Mouse (Mus musculus): Measurements from ENCODE around the gene Mindy4b-ps. TPM values are rescaled to one million over a fixed set of nuclear protein-coding genes. Genes with fewer than 3 reads are reported as not detected.

The Mindy4b-ps gene
- polyA plus RNA-seq, 1 experiment from 2014 or later, result 0.21 TPM

DNA sequence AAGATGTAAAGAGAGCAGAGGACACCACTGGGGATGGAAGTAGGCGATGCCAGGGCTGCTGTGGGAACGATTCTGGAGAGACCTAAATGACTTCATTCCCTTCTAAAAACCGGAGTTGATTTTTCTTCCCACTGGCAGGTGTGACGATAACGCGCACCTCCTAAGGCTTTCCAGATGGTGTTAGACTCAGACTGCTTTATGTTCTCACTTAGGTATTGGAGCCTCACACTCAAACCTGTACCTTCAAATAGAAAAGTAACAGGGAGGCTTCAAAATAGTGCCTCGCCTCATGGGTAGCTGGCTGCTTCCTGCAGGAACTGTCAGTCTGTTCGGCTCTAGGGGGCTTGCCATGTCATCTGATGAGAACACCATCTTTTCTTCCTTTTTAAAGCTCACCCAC is 23.9 kb downstream of the Mindy4b-ps start:
- ATAC-seq, result peak; percentile 47; the same call in 1 of the 2 replicates
- Histone ChIP-seq H3K4me2 (ENCODE audit: low read length) (no peak overlapping the region), H3K4me3 (ENCODE audit: low read length) (no peak overlapping the region), H3K36me3 (ENCODE audit: control insufficient read depth, insufficient read depth, low read length) (no peaks in the 10 kb centered on the region), H3K9ac (ENCODE audit: low read depth, low read length) (no peak overlapping the region), H3K9me3 (ENCODE audit: control insufficient read depth, low read length) (no peaks in the 10 kb centered on the region), H3K27me3 (replicated peaks; ENCODE audit: control insufficient read depth, insufficient read depth, low read length) (no peaks in the 10 kb centered on the region), H3K4me1 (ENCODE audit: control insufficient read depth, insufficient read depth, low read depth, low read length) (no peaks in the 10 kb centered on the region), H3K27ac (ENCODE audit: low read depth, low read length) (no peak overlapping the region)
- whole genome bisulfite sequencing, result 68% methylated on average over 8 of the region's 8 CpGs

- H3K27ac ChIP-seq (ENCODE audit: low read depth, low read length), result no peak overlapping the region
- H3K4me2 ChIP-seq (ENCODE audit: low read length), result no peak overlapping the region
- 0 out of 2 replicates have a peak overlapping the region, but pooled peaks have one; percentile 5 for H3K9ac ChIP-seq (ENCODE audit: low read depth, low read length)
- 61% methylated on average over 7 of the region's 7 CpGs for WGBS
- ATAC-seq, result no peak
- peaks cover 4% of the 10 kb centered on the region; the same call in 1 of the 2 replicates for H3K4me1 ChIP-seq (ENCODE audit: control insufficient read depth, insufficient read depth, low read depth, low read length)
- H3K9me3 ChIP-seq (ENCODE audit: control insufficient read depth, low read length), result no peaks in the 10 kb centered on the region
- H3K4me3 ChIP-seq (ENCODE audit: low read length), result no peak overlapping the region
- no peaks in the 10 kb centered on the region for H3K36me3 ChIP-seq (ENCODE audit: control insufficient read depth, insufficient read depth, low read length)
- H3K27me3 ChIP-seq (replicated peaks; ENCODE audit: control insufficient read depth, insufficient read depth, low read length), result no peaks in the 10 kb centered on the region
Measured at GRCm38 (mm10) chr3:58789473-58789872, 32.6 kb downstream of the Mindy4b-ps start.

GRCm38 (mm10) chr3:58789033-58789432 is 33.1 kb downstream of the Mindy4b-ps start:
- WGBS, result 79% methylated on average over 5 of the region's 5 CpGs

DNA sequence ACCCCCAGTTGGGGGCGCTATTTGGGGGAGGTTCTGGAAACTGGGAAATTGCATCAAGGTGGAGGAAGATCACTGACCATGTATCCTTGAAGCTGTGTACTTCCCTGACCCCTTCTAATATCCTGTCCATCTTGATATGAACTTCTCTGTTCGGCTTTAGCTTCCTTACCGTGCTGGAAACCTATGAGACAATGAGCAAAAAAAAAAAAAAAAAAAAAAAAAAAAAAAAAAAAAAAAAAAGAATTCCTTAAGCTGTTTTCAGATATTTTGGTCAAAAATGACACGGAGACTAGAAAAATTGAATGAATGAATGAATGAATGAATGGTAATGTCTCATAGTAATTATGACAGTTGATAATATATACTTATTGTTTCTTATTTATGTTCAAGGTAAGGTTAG is 35.6 kb downstream of the Mindy4b-ps start:
- WGBS, result 67% methylated on average over 4 of the region's 4 CpGs
- Histone ChIP-seq H3K4me1 (ENCODE audit: control insufficient read depth, insufficient read depth, low read depth, low read length) (peaks cover 4% of the 10 kb centered on the region; the same call in 1 of the 2 replicates), H3K27me3 (replicated peaks; ENCODE audit: control insufficient read depth, insufficient read depth, low read length) (no peaks in the 10 kb centered on the region), H3K4me2 (ENCODE audit: low read length) (no peak overlapping the region), H3K9me3 (ENCODE audit: control insufficient read depth, low read length) (no peaks in the 10 kb centered on the region), H3K9ac (ENCODE audit: low read depth, low read length) (no peak overlapping the region), H3K27ac (ENCODE audit: low read depth, low read length) (no peak overlapping the region), H3K4me3 (ENCODE audit: low read length) (no peak overlapping the region), H3K36me3 (ENCODE audit: control insufficient read depth, insufficient read depth, low read length) (no peaks in the 10 kb centered on the region)
- no peak for ATAC-seq

More at GRCm38 (mm10) chr3:58789033-58789432, 33.1 kb downstream of the Mindy4b-ps start:
- H3K9me3 ChIP-seq (ENCODE audit: control insufficient read depth, low read length), result no peaks in the 10 kb centered on the region
- H3K36me3 ChIP-seq (ENCODE audit: control insufficient read depth, insufficient read depth, low read length), result no peaks in the 10 kb centered on the region
- ATAC-seq, result no peak
- H3K27ac ChIP-seq (ENCODE audit: low read depth, low read length), result no peak overlapping the region
- H3K4me3 ChIP-seq (ENCODE audit: low read length), result no peak overlapping the region
- H3K4me2 ChIP-seq (ENCODE audit: low read length), result no peak overlapping the region
- H3K9ac ChIP-seq (ENCODE audit: low read depth, low read length), result no peak overlapping the region
- H3K27me3 ChIP-seq (replicated peaks; ENCODE audit: control insufficient read depth, insufficient read depth, low read length), result no peaks in the 10 kb centered on the region
- peaks cover 4% of the 10 kb centered on the region; the same call in 1 of the 2 replicates for H3K4me1 ChIP-seq (ENCODE audit: control insufficient read depth, insufficient read depth, low read depth, low read length)

DNA sequence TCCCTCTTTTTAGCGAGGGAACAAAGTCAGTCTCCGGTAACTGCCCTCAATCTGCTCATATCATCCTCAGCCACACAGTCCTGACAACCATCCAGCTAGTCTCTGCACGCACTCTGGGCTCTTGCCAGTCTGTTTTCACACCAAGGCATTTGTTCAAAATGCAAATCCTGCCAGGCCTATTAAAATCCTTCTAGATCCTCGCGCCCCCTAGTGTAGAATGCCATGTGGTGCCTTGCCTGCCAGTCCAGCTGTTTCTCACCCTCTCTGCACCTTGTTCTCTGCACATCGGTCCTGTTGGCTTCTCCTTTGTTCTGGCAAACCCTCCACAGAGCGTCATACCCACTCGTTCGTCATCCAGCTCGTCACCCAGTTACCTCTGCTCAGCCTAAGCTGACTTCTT is 36.2 kb downstream of the Mindy4b-ps start:
- Histone ChIP-seq H3K36me3 (ENCODE audit: control insufficient read depth, insufficient read depth, low read length) (no peaks in the 10 kb centered on the region), H3K27me3 (replicated peaks; ENCODE audit: control insufficient read depth, insufficient read depth, low read length) (no peaks in the 10 kb centered on the region), H3K9ac (ENCODE audit: low read depth, low read length) (no peak overlapping the region), H3K27ac (ENCODE audit: low read depth, low read length) (no peak overlapping the region), H3K4me3 (ENCODE audit: low read length) (no peak overlapping the region; the same call in 1 of the 2 replicates), H3K4me2 (ENCODE audit: low read length) (peak overlapping the region; percentile 7; the same call in 1 of the 2 replicates), H3K9me3 (ENCODE audit: control insufficient read depth, low read length) (no peaks in the 10 kb centered on the region), H3K4me1 (ENCODE audit: control insufficient read depth, insufficient read depth, low read depth, low read length) (peaks cover 4% of the 10 kb centered on the region; the same call in 1 of the 2 replicates)
- 24% methylated on average over 10 of the region's 10 CpGs for WGBS
- peak; percentile 55 for ATAC-seq

- 36% methylated on average over 8 of the region's 8 CpGs for WGBS
- peak; percentile 56 for ATAC-seq
- no peaks in the 10 kb centered on the region for H3K36me3 ChIP-seq (ENCODE audit: control insufficient read depth, insufficient read depth, low read length)
- peaks cover 4% of the 10 kb centered on the region; the same call in 1 of the 2 replicates for H3K4me1 ChIP-seq (ENCODE audit: control insufficient read depth, insufficient read depth, low read depth, low read length)
- H3K9ac ChIP-seq (ENCODE audit: low read depth, low read length), result no peak overlapping the region
- no peaks in the 10 kb centered on the region for H3K9me3 ChIP-seq (ENCODE audit: control insufficient read depth, low read length)
- no peak overlapping the region for H3K27ac ChIP-seq (ENCODE audit: low read depth, low read length)
- no peak overlapping the region for H3K4me2 ChIP-seq (ENCODE audit: low read length)
- no peak overlapping the region for H3K4me3 ChIP-seq (ENCODE audit: low read length)
- H3K27me3 ChIP-seq (replicated peaks; ENCODE audit: control insufficient read depth, insufficient read depth, low read length), result no peaks in the 10 kb centered on the region
Measured at GRCm38 (mm10) chr3:58784219-58785092, 37.7 kb downstream of the Mindy4b-ps start.

- Histone ChIP-seq H3K27ac (ENCODE audit: low read depth, low read length) (no peak overlapping the region), H3K4me3 (ENCODE audit: low read length) (no peak overlapping the region), H3K27me3 (replicated peaks; ENCODE audit: control insufficient read depth, insufficient read depth, low read length) (no peaks in the 10 kb centered on the region), H3K4me2 (ENCODE audit: low read length) (no peak overlapping the region), H3K4me1 (ENCODE audit: control insufficient read depth, insufficient read depth, low read depth, low read length) (peaks cover 4% of the 10 kb centered on the region; the same call in 1 of the 2 replicates), H3K36me3 (ENCODE audit: control insufficient read depth, insufficient read depth, low read length) (no peaks in the 10 kb centered on the region), H3K9me3 (ENCODE audit: control insufficient read depth, low read length) (no peaks in the 10 kb centered on the region), H3K9ac (ENCODE audit: low read depth, low read length) (no peak overlapping the region)
- peak; percentile 31; the same call in 1 of the 2 replicates for ATAC-seq
- 65% methylated on average over 8 of the region's 8 CpGs for WGBS
Measured at GRCm38 (mm10) chr3:58783602-58784218, 38.4 kb downstream of the Mindy4b-ps start.

GRCm38 (mm10) chr3:58756429-58756828 is 65.7 kb downstream of the Mindy4b-ps start:
- 40% methylated on average over 1 of the region's 1 CpGs for WGBS
- ATAC-seq, result no peak
- H3K4me1 ChIP-seq (ENCODE audit: control insufficient read depth, insufficient read depth, low read depth, low read length), result no peaks in the 10 kb centered on the region
- H3K27me3 ChIP-seq (replicated peaks; ENCODE audit: control insufficient read depth, insufficient read depth, low read length), result no peaks in the 10 kb centered on the region
- H3K9me3 ChIP-seq (ENCODE audit: control insufficient read depth, low read length), result no peaks in the 10 kb centered on the region
- no peaks in the 10 kb centered on the region for H3K36me3 ChIP-seq (ENCODE audit: control insufficient read depth, insufficient read depth, low read length)
- H3K4me3 ChIP-seq (ENCODE audit: low read length), result no peak overlapping the region
- no peak overlapping the region for H3K9ac ChIP-seq (ENCODE audit: low read depth, low read length)
- no peak overlapping the region for H3K4me2 ChIP-seq (ENCODE audit: low read length)
- H3K27ac ChIP-seq (ENCODE audit: low read depth, low read length), result no peak overlapping the region

- no peaks in the 10 kb centered on the region for H3K36me3 ChIP-seq (ENCODE audit: control insufficient read depth, insufficient read depth, low read length)
- H3K9ac ChIP-seq (ENCODE audit: low read depth, low read length), result no peak overlapping the region
- no peak overlapping the region for H3K4me3 ChIP-seq (ENCODE audit: low read length)
- H3K4me2 ChIP-seq (ENCODE audit: low read length), result no peak overlapping the region
- no peaks in the 10 kb centered on the region for H3K9me3 ChIP-seq (ENCODE audit: control insufficient read depth, low read length)
- no peak overlapping the region for H3K27ac ChIP-seq (ENCODE audit: low read depth, low read length)
- no peak for ATAC-seq
- no peaks in the 10 kb centered on the region for H3K27me3 ChIP-seq (replicated peaks; ENCODE audit: control insufficient read depth, insufficient read depth, low read length)
- H3K4me1 ChIP-seq (ENCODE audit: control insufficient read depth, insufficient read depth, low read depth, low read length), result no peaks in the 10 kb centered on the region
- WGBS, result 73% methylated on average over 1 of the region's 1 CpGs
Measured at GRCm38 (mm10) chr3:58755769-58756168, 66.3 kb downstream of the Mindy4b-ps start.

Data from hindbrain, embryonic 16.5 days (tissue).